Mouse (Mus musculus) bone marrow, adult 2 months (tissue): ENCODE measurements around the gene Cib4.

Source experiments
- CTCF ChIP-seq: fragments of 200-500 bp; IDR thresholded peaks from 2 replicates; pipeline ENCODE4 v1.5.1; 2011; ENCODE audit warnings: low read length, control low read depth; ENCODE audit not compliant: control insufficient read depth, insufficient read depth
- POLR2A ChIP-seq: fragments of 200-500 bp; IDR thresholded peaks from 2 replicates; pipeline ENCODE4 v1.6.1; 2011; ENCODE audit warnings: low read depth, mild to moderate bottlenecking, control low read depth, low read length, borderline replicate concordance; ENCODE audit not compliant: control insufficient read depth

DNA sequence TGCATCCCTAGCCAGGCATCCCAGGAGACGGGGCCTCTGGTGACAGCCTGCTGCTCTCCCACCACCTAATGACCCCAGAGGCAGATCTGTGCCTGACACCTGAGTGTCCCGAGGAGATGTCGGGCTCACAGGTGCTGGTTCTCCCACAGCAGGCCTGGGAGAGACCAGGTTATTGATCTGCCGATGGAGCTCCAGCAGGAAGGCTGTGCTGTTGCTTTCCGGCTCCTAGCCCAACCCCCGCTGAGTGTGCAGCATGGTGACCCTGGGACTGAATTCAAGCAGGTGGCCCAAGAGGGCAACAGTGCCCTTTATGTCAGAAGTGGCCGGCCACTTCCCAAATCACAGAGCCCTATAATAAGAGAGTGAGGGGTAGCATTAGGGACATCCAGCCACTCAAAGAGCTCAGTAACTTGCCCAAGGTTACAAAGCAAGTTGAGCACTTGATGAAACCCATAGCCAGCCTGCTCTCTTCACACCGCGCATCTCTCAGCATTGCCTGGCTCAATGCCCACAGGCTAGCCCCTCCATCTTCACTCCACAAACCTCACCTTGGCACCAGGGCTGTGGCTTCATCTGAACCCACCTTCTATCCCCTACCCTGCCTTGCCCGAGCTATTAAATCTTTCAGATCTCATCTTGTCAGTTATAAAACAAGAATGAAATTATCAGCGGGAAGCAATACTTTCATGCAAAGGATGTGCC is 46.8 kb upstream of the Cib4 start:
- TF ChIP-seq POLR2A = no peak
- no peak for TF ChIP-seq CTCF
